In the genomic region with DNA sequence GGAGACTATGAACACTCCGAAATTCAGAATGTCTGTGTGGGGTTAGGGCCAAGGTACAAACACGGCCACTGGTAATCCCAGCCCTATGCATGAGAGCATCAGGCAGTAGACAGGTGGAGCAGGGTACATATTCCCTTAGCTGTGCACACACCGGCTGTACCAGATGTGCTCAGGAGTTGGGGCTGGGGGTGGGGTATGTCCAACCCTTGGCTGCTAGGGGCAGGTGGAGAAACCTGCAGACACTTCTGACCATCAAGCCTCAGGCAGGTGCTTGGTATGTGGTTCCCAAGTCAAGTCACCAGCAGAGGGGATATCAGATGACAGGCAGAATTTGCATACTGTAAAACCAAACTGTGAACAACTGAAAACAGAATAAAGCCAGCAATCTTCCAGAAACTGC, we compare ENCODE assay signal across 19 mouse cellular contexts.
"Had no signal": no experiment of that assay in that cellular context is flagged by ENCODE, and none has a peak within 500 bp of the region (broad histone marks: within the 10 kb centered on the region; RNA-seq: fewer than 3 reads in every experiment).

No protein-coding gene starts in this region.

- H3K27ac ChIP-seq: liver, embryonic 15.5 days; lung, embryonic 15.5 days; midbrain, embryonic 10.5 days; midbrain, embryonic 12.5 days; neural tube, embryonic 12.5 days had no signal

- H3K9ac ChIP-seq: liver, embryonic 15.5 days; liver, postnatal 0 days; lung, embryonic 15.5 days; midbrain, embryonic 12.5 days; neural tube, embryonic 12.5 days had no signal

- ATAC-seq: liver, postnatal 0 days; lung, postnatal 0 days; midbrain, embryonic 16.5 days had no signal

- H3K4me3 ChIP-seq: liver, embryonic 15.5 days; lung, embryonic 15.5 days; midbrain, embryonic 10.5 days; midbrain, embryonic 12.5 days; neural tube, embryonic 12.5 days had no signal

- H3K27me3 ChIP-seq: liver, embryonic 15.5 days; lung, embryonic 15.5 days; midbrain, embryonic 12.5 days; neural tube, embryonic 12.5 days had no signal

- DNase-seq: liver, postnatal 0 days; lung, adult 2 months; lung, postnatal 14 days; midbrain, embryonic 14.5 days; retina, postnatal 1 day; right cerebral cortex, adult 18-20 months; right cerebral cortex, postnatal 25 days; right cerebral cortex, postnatal 4 days; spleen, adult 18-20 months; thymus, adult 18-20 months; thymus, postnatal 14 days; thymus, postnatal 36 days had no signal

- H3K4me2 ChIP-seq: liver, embryonic 15.5 days; lung, embryonic 15.5 days; midbrain, embryonic 12.5 days; neural tube, embryonic 12.5 days had no signal

- H3K4me1 ChIP-seq: lung, embryonic 15.5 days; midbrain, embryonic 10.5 days; midbrain, embryonic 12.5 days; neural tube, embryonic 12.5 days had no signal

- H3K9me3 ChIP-seq: liver, embryonic 15.5 days; lung, embryonic 15.5 days; midbrain, embryonic 10.5 days; midbrain, embryonic 12.5 days; neural tube, embryonic 12.5 days had no signal
